Mouse (Mus musculus): ENCODE results near the gene Ksr2.

- TF ChIP-seq GATA1 (IDR thresholded peaks at IDR 0.05; ENCODE audit: borderline replicate concordance, low read length), result no peak
- no peak for TF ChIP-seq FLI1 (IDR thresholded peaks at IDR 0.05; ENCODE audit: low read length)
Observed at GRCm38 (mm10) chr5:117566051-117566665, 152.4 kb downstream of the Ksr2 start.
